Mouse (Mus musculus): ENCODE data around the gene Dhps. TPM values are rescaled to one million over a fixed set of nuclear protein-coding genes. Genes with fewer than 3 reads are reported as not detected.
A peak's percentile ranks its signal among the peaks of the same experiment; 100 is the strongest.
"Not testable (repeated sequence)": the region's sequence is repeated elsewhere in the genome, so short reads cannot be mapped to it uniquely, and the experiment has no call there.

Dhps gene
- total RNA-seq, 2 experiments from 2014 or later: 63.8 to 68.7 TPM

DNA sequence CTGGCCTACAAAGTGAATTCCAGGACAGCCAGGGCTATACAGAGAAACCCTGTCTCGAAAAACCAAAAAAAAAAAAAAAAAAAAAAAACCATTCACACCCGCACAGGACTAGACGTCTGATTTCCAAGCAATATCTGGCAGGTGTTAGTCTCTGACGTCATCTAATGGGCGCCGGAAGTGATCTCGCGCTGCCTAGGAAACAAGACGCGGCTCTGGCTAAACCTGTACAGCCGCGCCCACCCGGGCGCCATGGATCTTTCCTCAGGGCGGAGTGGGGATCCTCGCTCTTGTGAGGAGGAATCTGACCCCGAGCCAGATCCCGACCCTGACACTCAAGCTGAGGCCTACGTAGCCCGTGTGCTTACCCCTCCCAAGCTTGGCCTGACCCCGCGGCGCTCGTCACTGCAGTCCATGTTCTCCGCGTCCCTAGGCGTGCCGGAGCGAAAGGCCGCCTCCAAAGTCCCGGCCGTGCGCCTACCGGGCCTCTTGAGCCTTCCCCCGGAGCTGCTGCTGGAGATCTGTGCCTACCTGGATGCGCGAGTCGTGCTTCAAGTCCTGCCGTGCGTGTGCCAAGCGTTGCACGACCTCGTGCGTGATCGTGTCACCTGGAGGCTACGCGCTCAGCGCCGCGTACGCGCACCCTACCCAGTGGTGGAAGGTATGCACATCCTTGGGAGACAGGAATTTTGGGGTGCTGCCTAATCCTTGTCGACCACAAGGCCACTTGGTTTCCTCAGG lies 11.5 kb upstream of the Dhps start, which contains the start of gene Fbxw9:
Gene Fbxw9 (plus strand): TSS at position 177 of the 738 bp plus-strand sequence.
- DNase-seq (ENCODE audit: low spot score in 2 of 2): peak; percentile 93

DNA sequence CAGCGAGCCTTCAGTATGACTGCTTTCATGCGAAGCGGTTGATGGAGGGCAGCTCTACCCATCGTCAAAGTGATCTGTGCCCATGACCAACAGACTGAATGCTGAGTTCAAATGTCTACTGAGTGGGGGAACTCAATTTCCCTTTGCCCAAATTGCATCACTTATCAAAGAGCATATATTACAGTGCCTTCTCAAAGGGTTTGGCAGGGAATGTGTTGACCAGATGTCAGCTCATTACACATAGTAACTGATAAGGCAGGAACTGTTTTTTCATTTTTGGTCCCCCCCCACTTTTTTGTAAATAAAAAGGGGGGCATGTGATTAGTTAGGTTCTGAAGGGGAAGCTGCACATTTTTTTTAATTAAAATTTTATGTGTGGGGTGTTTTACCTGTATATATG lies 9.0 kb upstream of the Dhps start:
- DNase-seq (ENCODE audit: low spot score in 2 of 2): no peak

DNA sequence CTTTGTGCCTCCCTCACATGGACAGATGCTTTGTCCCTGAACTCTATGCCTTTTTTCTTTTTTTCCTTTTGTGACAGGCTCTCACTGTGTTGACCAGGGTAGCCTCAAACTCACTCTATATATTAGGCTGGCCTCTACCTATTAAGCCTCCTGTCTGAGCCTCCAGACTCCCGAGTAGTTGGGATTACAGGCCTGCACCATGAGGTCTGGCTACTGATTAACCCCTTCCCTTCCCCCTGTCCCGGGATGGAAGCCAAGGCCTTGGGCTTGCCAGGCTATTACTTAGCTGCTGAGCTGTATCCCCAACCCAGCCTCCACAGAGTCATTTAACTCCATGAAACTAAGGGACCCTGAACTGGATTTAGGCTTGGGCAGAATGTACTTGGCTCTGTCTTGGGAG lies 6.3 kb upstream of the Dhps start:
- no peak for DNase-seq (ENCODE audit: low spot score in 2 of 2)

DNA sequence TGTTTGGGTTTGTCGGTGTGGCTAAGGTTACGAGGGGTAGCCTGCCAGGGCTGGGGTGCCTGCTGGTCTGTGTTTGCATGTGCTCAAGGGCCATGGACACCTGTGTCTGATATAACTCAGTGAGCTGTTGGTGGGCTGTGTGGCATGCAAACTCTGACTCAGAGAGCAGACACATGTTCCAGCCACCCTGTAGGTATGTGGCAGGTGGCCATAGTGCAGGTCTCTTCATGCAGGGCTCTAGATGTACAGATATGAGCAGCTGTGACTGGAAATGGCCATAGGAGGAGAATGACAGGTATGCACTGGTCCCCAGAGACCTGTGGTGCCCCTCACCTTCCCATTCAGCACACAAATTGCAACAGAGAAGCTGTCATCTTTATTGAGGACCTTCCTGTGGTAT lies 4.4 kb upstream of the Dhps start:
- DNase-seq (ENCODE audit: low spot score in 2 of 2): no peak

DNA sequence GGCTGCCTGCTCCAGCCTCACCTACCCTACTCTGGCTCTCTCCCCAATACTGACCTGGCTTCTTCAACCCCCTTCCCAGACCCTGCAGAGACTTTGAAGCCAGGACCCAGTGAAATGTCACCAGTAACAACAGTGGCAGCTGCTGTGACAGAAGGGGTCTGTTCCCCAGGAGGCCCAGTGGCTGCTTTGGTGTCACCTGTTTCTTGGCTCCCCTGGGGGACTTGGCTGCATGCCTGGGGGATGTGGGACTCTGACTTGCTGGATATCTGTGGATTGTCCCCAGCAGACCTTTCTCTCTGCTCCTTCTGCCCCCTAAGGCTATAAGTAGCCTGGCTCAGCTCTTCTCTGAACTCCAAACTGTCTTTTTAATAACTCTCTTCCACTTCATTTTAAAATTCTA lies 3.6 kb upstream of the Dhps start, which contains the start of gene Gm5741:
Gene Gm5741 (minus strand): TSS at position 1 of the 400 bp plus-strand sequence.
- DNase-seq (ENCODE audit: low spot score in 2 of 2): no peak

DNA sequence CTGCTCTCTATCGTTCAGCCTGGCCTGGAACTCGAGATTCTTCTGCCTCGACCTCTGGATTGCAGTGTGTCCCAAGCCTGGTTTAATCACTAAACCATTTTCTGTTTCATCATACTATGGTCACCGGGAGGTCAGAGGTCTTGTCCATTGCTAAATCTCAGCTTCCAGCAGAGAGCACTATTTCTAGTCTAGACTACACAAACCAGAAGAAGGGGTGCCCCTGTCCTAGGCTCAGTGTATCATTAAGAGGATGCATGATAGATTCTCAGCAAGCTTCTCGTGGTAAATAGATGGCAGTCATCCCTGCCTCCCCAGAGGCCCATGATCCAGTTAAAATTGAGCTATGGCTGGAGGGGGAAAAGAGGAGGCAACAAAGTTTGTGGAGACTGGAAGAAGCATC lies 516 bp upstream of the Dhps start:
- DNase-seq (ENCODE audit: low spot score in 2 of 2): no peak

DNA sequence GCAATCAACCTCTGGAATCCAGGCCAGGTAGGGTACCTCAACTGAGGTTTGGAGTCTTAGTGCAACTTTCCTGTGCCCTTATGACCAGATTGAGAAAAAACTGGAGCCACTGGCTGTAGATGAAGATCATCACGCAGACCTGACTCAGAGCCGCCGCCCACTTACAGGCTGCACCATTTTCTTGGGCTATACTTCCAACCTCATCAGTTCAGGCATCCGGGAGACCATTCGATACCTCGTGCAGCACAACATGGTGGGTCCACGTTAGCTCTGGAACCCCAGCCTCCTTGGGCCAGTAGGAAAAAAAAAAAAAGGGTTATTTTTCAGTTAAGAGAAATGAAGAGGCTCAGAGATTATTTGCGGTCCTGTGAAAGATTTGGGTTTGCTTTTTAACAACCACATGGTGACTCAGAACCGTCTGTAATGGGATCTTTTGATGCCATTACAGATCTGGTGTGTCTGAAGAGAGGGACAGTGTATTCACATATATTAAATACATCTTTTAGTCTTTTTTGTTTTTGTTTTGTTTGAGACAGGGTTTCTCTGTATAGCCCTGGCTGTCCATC lies 890 bp downstream of the Dhps start:
- peak in 1 of 2 experiments; percentile 40 for DNase-seq (ENCODE audit: low spot score in 2 of 2)

DNA sequence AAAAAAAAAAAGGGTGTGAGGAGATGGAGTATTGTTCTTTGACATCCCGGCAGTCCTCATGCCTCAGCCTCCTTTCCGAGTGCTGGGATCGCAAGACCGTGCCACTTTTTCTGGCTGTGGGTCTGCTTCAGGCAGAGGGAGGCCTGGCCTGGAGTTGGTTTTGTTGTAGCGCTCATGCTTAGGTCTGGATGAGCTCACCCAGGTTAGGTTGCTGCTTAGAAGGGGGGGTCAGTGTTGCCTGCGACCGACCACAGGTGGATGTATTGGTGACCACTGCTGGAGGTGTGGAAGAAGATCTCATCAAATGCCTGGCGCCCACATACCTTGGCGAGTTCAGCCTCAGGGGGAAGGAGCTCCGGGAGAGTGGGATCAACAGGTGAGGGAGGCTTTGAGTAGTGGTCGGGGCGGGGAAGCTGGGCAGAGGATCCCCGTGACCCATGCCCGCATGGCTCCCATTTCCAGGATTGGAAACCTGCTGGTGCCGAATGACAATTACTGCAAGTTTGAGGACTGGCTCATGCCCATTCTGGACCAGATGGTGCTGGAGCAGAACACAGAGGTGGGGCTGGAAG lies 1.6 kb downstream of the Dhps start:
- no peak for DNase-seq (ENCODE audit: low spot score in 2 of 2)

DNA sequence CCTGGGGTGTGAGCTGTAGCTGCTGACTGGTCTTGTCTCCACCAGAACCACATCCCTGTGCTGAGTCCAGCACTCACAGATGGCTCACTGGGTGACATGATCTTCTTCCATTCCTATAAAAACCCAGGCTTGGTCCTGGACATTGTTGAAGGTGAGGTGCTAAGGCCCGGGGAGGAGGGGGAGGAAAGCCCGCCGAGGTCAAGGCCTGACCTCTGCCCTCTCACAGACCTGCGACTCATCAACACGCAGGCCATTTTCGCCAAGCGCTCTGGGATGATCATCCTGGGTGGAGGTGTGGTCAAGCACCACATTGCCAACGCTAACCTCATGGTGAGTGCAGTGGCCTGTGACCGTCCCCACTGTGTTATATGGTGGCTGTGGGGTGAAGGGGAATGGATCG lies 2.6 kb downstream of the Dhps start:
- DNase-seq (ENCODE audit: low spot score in 2 of 2): no peak

DNA sequence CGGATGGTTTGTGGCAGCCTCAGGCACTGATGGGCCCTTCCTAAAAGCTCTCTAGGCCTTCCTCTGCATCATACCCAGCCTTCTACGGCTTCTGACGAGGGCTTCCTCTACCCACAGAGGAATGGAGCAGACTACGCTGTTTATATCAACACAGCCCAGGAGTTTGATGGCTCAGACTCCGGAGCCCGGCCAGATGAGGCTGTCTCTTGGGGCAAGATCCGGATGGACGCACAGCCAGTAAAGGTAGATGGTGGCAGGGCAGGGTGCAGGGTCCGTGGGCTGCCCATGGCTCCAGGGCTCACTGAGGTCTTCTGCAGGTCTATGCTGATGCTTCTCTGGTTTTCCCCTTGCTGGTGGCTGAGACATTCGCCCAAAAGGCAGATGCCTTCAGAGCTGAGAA lies 3.1 kb downstream of the Dhps start:
- no peak for DNase-seq (ENCODE audit: low spot score in 2 of 2)

DNA sequence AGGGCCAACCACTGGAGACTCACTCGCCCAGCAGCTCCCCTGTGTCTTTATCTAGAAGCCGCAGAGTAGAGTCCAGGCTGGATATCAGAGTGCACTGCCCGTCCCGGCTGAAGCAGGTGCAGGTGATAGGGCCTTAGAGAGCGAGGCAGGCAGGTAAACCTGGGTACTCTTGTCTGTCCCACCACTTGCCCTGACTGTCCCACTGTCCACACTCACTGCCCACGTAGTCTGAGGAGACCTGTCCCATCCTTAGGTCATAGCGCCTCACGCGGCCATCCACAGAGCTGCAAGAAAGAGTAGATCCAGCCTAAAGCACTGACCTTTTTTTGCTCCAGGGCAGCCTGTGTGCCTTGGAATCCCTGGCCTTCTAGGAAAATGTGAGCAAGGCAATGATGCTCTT lies 4.4 kb downstream of the Dhps start:
- peak in 1 of 2 experiments; percentile 44 for DNase-seq (ENCODE audit: low spot score in 2 of 2)

DNA sequence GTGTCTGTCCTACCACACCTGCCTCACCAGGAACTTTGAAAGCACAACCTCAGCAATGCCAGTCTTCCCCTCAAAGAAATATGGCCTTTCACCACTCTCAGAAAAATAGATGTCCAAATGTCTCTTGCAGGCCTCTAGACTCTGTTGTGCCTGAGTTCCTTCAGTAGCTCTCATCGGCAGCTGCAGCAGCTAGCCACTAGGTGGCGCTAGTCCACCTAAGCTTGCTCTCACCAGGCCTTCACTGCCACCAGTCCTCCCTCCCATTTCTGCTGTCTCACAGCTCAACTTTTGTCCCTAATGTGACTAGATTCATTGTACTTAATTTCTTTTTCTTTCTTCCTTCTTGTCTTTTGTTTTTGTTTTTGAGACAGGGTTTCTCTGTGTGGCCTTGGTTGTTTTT lies 5.4 kb downstream of the Dhps start:
- peak; percentile 81 to 84 for DNase-seq (ENCODE audit: low spot score in 2 of 2)

DNA sequence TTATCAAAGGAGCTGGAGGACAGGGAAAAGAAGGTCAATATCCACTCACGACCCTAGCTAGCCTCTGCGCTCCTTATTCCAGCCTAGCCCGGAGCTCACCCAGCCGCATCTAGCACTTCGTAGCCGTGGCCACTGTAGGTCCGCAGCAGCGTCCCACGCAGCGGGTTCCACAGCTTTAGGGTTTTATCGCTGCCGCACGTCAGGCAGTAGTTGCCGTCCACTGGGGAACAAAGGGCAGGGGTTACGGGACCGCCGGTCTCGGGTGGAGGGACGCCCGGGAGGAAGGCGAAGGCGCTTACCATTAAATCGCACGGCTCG lies 8.6 kb downstream of the Dhps start:
- peak in 1 of 2 experiments; percentile 34 for DNase-seq (ENCODE audit: low spot score in 2 of 2)

DNA sequence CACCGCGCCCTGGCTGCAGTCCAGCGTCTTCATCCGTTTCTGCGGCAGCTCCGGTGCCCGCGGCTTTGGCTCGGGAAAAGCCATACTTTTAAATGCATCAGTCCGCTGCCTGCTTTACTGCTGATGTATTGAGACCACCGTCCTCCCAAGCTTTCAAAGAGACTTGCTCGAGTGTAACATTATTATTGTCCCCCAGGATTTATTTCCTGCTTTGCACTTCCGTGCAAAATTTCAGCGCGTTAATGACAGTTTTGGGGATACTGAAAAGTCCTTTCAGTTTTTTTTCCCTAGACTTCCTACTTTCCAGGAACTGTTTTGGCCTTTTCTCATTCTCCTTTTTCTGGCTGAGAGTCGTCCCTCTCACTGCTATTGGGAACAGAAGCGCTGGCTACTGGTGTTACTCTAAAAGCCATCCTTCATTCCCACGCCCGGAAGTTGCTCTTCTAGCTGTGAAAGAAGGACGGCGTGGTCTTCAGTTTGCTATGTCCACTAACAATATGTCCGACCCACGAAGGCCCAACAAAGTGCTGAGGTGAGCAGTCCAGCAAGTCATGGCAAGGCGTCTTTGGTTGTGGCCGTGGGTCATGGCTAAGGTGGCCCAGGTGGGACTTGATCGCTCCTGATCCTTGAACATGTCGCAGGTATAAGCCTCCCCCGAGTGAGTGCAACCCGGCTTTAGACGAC lies 9.1 kb downstream of the Dhps start, which contains the start of gene Wdr83os:
Gene Wdr83os (plus strand): TSS at position 209 of the 684 bp plus-strand sequence.
- DNase-seq (ENCODE audit: low spot score in 2 of 2): peak; percentile 43 to 59

DNA sequence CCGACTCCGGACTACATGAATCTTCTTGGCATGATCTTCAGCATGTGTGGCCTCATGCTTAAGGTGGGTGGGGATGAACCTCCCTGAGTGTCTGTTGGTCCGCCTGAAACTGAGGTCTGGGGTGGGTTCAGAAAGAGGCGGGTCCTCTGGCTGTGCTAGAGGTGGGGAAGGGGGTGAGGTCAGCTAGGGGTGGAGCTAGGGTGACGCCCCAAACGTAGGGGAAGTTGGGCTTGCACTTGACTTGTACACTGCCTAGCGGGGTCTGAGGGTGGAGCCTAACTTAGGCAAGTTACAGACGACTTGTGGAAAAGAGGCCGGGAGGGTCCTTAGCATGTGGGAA lies 9.6 kb downstream of the Dhps start, which contains the start of gene Wdr83:
Gene Wdr83 (minus strand): TSS at position 91 of the 340 bp plus-strand sequence.
- DNase-seq (ENCODE audit: low spot score in 2 of 2): no peak

DNA sequence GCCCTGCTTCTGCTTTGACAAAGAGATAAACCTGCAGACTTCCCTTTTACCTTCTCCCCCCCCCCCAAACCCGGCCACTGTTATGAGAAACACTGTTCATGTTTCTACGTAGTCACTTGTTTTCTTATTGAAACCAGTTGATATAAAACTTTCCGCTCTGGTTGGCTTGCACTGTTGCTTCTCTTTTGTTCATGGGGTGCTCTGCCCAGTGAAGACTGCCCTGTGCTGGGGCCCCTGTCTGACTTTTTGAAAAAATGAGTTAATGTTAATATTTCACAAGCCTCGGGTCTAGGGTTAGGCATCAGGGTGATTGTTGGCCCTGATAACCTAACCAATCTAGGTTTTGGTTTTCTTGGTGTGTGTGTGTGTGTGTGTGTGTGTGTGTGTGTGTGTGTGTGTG lies 10.6 kb downstream of the Dhps start:
- DNase-seq (ENCODE audit: low spot score in 2 of 2): not testable (repeated sequence)

DNA sequence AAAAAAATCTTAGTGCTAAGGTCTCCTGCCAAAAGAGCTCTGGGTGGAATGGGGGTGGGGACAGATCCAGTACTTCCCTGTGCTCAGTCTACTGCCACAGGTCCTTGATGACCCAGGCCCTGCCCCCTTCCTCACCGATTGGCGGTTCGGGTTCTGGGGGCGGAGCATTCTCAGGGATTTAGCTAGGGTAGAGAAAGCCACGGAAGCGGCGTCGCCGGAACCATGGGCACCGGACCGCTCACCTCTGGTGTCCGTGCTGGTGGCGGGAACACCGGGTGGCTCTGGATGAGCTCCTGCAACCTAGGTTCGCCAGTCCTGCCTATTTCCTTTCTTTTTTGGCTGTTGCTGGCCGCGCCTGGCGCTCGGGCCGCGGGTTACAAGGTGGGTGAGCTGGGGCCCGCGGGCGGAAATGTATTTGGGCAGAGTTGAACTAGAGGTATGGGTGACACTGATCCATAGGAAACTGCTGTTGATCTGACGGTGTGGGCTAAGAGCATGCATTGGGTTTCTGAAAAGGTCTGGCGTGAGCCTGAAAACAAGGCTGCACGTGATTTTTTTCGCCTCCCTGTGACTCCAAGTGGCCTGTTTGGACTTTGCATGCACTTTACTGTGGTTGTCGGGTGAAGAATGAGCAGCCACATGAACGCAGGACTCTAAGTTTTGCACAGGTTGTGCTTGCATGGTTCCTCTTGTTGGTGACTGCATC lies 11.7 kb downstream of the Dhps start, which contains the start of gene Man2b1:
Gene Man2b1 (plus strand): TSS at position 163 of the 706 bp plus-strand sequence.
- peak; percentile 84 to 89 for DNase-seq (ENCODE audit: low spot score in 2 of 2)

DNA sequence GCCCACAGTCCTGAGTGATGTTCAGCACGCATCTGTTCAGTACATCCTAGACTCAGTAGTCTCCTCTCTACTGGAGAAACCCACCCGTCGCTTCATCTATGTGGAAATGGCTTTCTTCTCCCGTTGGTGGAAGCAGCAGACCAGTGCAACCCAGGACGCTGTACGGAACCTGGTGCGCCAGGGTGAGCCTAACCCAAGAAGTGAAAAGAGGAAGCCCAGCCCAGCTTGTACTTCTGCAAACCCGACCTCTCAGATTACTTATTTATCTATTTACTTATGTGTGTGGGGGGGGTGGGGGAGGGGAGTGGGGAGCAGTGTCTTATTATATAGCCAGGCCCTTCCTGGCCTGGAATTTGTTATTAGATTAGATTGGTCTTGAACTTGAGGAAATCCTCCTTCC lies 13.1 kb downstream of the Dhps start:
- no peak for DNase-seq (ENCODE audit: low spot score in 2 of 2)

DNA sequence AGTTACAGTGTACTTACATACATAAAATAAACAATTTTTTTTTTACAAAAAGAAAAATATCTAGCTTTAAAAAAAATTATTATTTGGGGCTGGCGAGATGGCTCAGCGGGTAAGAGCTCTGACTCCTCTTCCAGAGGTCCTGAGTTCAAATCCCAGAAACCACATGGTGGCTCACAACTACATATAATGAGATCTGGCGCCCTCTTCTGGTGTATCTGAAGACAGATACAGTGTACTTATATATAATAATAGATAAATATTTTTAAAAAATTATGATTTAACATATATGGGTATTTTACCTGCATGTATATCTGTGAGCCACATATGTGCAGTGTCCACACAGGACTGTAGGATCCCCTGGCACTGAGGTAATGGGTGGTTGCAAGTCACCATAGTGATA lies 14.7 kb downstream of the Dhps start:
- DNase-seq (ENCODE audit: low spot score in 2 of 2): no peak

DNA sequence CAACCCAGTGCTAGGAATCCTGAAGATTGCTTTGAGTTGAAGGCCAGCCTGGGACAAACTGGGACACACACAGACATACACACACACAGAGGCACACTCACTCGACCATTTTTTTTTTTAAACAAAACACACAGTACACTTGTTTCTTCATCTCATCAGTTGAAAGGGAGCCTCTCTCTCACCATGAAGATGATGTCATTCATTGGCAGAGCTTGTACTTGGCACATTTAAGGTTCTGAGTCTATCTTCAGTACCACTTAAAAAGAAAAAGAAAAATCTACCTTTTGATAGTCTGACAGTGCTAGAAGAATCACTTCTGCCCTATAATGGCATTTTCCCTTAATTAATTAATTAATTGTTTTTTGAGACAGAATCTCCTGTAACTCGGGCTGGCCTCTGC lies 17.2 kb downstream of the Dhps start:
- DNase-seq (ENCODE audit: low spot score in 2 of 2): no peak

DNA sequence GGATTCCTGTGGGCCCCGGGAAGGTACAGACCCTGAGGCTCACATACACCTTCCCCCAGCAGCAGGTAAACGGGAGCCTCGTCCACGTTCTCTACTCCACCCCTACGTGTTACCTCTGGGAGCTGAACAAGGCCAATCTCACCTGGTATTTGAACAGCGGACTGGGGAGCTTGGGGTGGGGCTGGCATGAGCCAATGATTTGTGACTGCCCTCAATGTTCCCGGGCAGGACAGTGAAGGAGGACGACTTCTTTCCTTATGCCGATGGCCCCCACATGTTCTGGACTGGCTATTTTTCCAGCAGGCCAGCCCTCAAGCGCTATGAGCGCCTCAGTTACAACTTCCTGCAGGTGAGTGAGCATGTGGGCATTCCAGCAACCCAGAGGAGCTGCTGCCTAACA lies 19.3 kb downstream of the Dhps start:
- no peak for DNase-seq (ENCODE audit: low spot score in 2 of 2)

All from left cerebral cortex, adult 18-20 months (tissue).